Mouse (Mus musculus): ENCODE results near the gene Cd244a.

The Cd244a gene

DNA sequence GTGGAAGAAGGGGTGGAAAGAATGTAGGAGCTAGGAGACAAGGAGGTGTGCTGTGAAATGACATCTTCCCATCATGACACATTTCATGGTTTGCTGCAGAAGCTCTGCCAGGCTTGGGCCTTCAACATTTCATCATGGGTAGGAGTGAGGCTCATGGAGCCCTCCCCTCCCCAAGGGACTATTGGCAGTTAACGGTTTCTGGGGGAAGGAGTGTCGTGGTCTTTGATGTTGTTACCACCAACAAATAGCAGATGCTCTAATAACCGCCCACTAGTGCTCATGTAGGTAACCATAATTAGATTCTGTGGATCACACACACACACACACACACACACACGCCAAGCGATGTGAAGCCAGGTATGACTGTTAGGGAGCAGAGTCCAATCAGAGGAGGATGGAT is 93.7 kb downstream of the Cd244a start, which contains the start of gene Slamf7:
Gene Slamf7, minus strand, starts transcription at position 302 of the 400 bp plus-strand sequence.
- no peak for DNase-seq (ENCODE audit: low spot score)

DNA sequence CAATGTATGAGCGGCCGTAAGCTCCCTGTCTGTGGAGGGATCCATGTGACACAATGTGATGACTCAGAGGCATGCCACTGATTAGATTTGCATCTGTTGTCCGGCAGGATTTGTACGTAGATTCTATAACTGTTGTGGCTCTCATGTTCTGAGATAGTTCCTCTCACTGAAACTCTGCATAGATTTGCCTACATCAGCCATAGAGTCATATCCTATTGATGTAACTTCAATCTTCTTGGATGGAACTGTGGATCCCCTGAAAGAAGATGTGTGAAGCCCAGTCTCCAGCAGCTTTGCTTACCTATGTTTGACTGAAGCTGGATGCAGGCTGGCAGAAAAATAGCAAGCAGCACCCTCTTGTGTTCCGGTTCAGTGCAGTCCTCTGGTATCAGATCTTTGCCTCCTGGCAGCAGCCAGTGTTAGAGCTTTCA is 99.6 kb downstream of the Cd244a start:
- no peak for DNase-seq (ENCODE audit: low spot score)

All from MN1 (cell line).